Mouse (Mus musculus): ENCODE data around the gene Acot5. TPM values are rescaled to one million over a fixed set of nuclear protein-coding genes. Genes with fewer than 3 reads are reported as not detected.

Gene Acot5
- total RNA-seq, 4 experiments from 2014 or later, result 0.23 to 0.49 TPM; not detected in 2

Other genes with a start within 250 kb of the Acot5 start
- 10 to 100 TPM; 42.0 to 62.1 (median 55.7) TPM for gene Numb, start 147.4 kb upstream of the Acot5 start, total RNA-seq (2022)
- 10 to 100 TPM in 3 of 4 experiments, 1 to 10 TPM in 1; 9.3 to 16.9 (median 15.6) TPM for gene Riox1, start 118.7 kb upstream of the Acot5 start, total RNA-seq (2022)
- gene Heatr4, start 84.5 kb upstream of the Acot5 start, total RNA-seq (2022), result not detected
- 10 to 100 TPM; 16.1 to 33.1 (median 23.3) TPM for gene Acot2, start 81.5 kb upstream of the Acot5 start, total RNA-seq (2022)
- gene Acot1, start 59.8 kb upstream of the Acot5 start, total RNA-seq (2022), result 10 to 100 TPM in 3 of 4 experiments, 1 to 10 TPM in 1; 4.8 to 15.3 (median 12.3) TPM
- gene Acot4, start 30.9 kb upstream of the Acot5 start, total RNA-seq (2022), result 1 to 10 TPM in 2 of 4 experiments, under 1 TPM in 2; 0.56 to 3.5 (median 1.7) TPM
- gene Gm49366, start 30.4 kb upstream of the Acot5 start, total RNA-seq (2022), result 1 to 10 TPM in 1 of 4 experiments, not detected in 3; 1.2 TPM
- gene Acot3, start 17.2 kb upstream of the Acot5 start, total RNA-seq (2022), result 1 to 10 TPM in 1 of 4 experiments, under 1 TPM in 1, not detected in 2; 0.29 to 2.8 TPM
- 1 to 10 TPM; 6.0 to 8.1 (median 7.0) TPM for gene Acot6, start 31.3 kb downstream of the Acot5 start, total RNA-seq (2022)
- gene Dnal1, start 45.0 kb downstream of the Acot5 start, total RNA-seq (2022), result 10 to 100 TPM; 14.9 to 30.8 (median 22.0) TPM
- gene Pnma1, start 79.2 kb downstream of the Acot5 start, total RNA-seq (2022), result under 1 TPM; 0.09 to 0.56 (median 0.35) TPM
- gene Elmsan1, start 149.6 kb downstream of the Acot5 start, total RNA-seq (2022), result 10 to 100 TPM; 21.2 to 31.2 (median 27.3) TPM
- gene Ptgr2, start 215.9 kb downstream of the Acot5 start, total RNA-seq (2022), result 10 to 100 TPM; 58.2 to 83.0 (median 73.1) TPM
- 10 to 100 TPM; 30.6 to 50.0 (median 36.0) TPM for gene Zfp410, start 247.5 kb downstream of the Acot5 start, total RNA-seq (2022)